Mouse (Mus musculus) cerebellum, postnatal 10 days (tissue): ENCODE results near the gene Shisal2b.
"Not testable (repeated sequence)": the region's sequence is repeated elsewhere in the genome, so short reads cannot be mapped to it uniquely, and the experiment has no call there.

Experiments used
- DNase-seq, 2 experiments: peaks; one replicate each; pipeline ENCODE4 v3.0.0; 2021; ENCODE audit warnings: mixed read lengths in 2 of 2

Gene Shisal2b

GRCm38 (mm10) chr13:104863127-104863979, at the start of gene Shisal2b:
Gene Shisal2b (minus strand): TSS chr13:104863893.
- peak; percentile 80 to 85 for DNase-seq

- DNase-seq: not testable (repeated sequence)
Observed at GRCm38 (mm10) chr13:104911626-104912025, 47.9 kb upstream of the Shisal2b start.

- not testable (repeated sequence) for DNase-seq
Observed at GRCm38 (mm10) chr13:104911006-104911405, 47.3 kb upstream of the Shisal2b start.

- no peak for DNase-seq
Observed at GRCm38 (mm10) chr13:104908691-104909090, 45.0 kb upstream of the Shisal2b start.

- no peak for DNase-seq
Observed at GRCm38 (mm10) chr13:104894771-104895170, 31.1 kb upstream of the Shisal2b start.

- no peak for DNase-seq
Observed at GRCm38 (mm10) chr13:104892337-104892736, 28.6 kb upstream of the Shisal2b start.

GRCm38 (mm10) chr13:104886308-104887032, 22.8 kb upstream of the Shisal2b start:
- DNase-seq: no peak

GRCm38 (mm10) chr13:104883566-104884249, 20.0 kb upstream of the Shisal2b start:
- DNase-seq: no peak

- peak in 1 of 2 experiments; percentile 21 for DNase-seq
Observed at GRCm38 (mm10) chr13:104878508-104878907, 14.8 kb upstream of the Shisal2b start.

GRCm38 (mm10) chr13:104869907-104870306, 6.2 kb upstream of the Shisal2b start:
- no peak for DNase-seq

- DNase-seq: peak; percentile 64 to 68
Observed at GRCm38 (mm10) chr13:104866726-104867125, 3.0 kb upstream of the Shisal2b start.

- DNase-seq: no peak
Observed at GRCm38 (mm10) chr13:104853645-104854044, 10.0 kb downstream of the Shisal2b start.

- DNase-seq: no peak
Observed at GRCm38 (mm10) chr13:104843295-104844089, 20.2 kb downstream of the Shisal2b start.

GRCm38 (mm10) chr13:104841937-104842336, 21.8 kb downstream of the Shisal2b start:
- no peak for DNase-seq

- no peak for DNase-seq
Observed at GRCm38 (mm10) chr13:104837628-104838027, 26.1 kb downstream of the Shisal2b start.

GRCm38 (mm10) chr13:104832811-104833210, 30.9 kb downstream of the Shisal2b start:
- no peak for DNase-seq

- DNase-seq: no peak
Observed at GRCm38 (mm10) chr13:104825470-104825869, 38.2 kb downstream of the Shisal2b start.

GRCm38 (mm10) chr13:104822411-104822838, 41.3 kb downstream of the Shisal2b start:
- DNase-seq: peak; percentile 13 to 16

- DNase-seq: no peak
Observed at GRCm38 (mm10) chr13:104821908-104822307, 41.8 kb downstream of the Shisal2b start.

- no peak for DNase-seq
Observed at GRCm38 (mm10) chr13:104821192-104821591, 42.5 kb downstream of the Shisal2b start.

- DNase-seq: peak in 1 of 2 experiments; percentile 19
Observed at GRCm38 (mm10) chr13:104817696-104818095, 46.0 kb downstream of the Shisal2b start.
